Mouse (Mus musculus): ENCODE data around the gene Krt35. TPM values are rescaled to one million over a fixed set of nuclear protein-coding genes. Genes with fewer than 3 reads are reported as not detected.

Gene Krt35
- not detected in 2 replicates for polyA plus RNA-seq (2012; rRNA removed)

DNA sequence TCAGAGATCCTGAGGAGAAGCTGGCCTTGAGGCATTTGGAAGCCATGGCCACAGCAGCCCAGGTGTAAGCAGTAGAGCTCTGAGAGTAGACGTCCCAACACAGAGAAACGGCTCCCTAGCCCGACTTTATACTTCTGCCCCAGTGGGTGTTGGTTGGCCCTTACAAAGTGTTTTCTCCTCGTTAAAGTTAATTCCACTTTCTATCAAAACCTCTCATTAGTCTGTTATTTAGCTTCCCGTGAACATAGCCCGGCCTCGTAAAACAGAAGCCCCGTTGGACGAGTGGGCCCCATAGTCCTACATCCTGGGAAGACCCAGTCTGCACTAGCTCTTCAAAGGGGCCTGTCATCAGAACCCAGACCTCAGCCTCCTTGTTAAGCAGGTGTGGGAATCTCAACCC, at the start of gene Krt35:
Krt35 (minus strand) TSS at position 101 of the 400 bp plus-strand sequence.
- DNase-seq (ENCODE audit: extremely low spot score in 1 of 2, low spot score in 1 of 2): no peak

DNA sequence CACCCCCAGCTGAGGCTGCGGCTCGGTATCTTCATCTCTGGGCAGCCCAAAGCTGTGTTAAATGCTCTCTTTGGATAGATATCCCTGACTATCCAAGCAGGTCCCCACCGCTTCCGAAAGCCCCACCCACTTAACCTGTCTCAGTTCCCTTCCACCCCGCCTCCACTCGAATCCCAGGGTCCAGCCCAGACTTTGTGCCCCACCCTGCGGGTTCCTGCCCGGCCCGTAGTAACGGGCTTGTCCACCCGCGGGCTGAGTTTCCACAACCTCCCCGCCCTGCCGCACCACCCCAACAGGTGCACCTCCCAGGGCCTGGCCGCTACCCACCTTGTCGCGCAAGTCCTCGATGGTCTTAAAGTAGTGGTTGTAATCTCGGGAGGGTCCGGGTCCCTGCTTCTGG, 49.1 kb upstream of the Krt35 start:
- no peak for DNase-seq (ENCODE audit: extremely low spot score in 1 of 2, low spot score in 1 of 2)

DNA sequence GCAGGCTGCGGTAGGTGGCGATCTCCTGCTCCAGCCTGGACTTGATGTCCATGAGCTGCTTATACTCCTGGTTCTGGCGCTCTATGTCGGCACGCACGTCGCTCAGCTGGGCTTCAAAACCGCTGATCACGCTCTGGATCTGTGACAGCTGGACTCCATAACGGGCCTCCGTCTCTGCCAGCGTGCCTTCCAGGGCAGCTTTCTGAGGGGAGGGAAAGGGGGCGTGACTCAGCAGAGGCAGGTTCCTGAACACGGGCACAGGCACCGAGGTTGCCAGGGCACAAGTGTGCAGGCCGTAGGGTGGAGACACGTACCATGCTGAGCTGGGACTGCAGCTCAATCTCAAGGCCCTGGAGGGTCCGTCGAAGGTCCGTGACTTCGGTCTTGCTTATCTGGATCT, 44.9 kb upstream of the Krt35 start:
- DNase-seq (ENCODE audit: extremely low spot score in 1 of 2, low spot score in 1 of 2): no peak

DNA sequence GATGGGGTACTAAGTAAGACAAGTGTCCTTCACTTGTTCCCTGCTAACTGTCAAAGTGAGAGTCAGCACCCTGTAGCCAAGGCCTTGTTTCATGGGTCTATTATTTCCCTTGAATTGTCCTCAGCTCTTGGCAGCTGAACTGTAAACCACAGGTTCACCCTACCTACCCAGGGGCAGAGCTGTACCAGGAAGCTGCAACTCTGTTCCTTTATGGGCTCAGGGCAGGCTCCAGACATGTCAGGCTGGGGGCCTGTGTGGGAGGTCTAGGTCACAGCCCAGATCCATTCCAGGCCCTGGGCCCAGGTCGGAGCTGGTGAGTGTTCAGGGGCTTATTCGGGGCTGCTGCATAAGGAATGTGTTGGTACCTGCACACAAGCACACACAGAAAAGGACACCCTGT, 43.4 kb upstream of the Krt35 start:
- DNase-seq (ENCODE audit: extremely low spot score in 1 of 2, low spot score in 1 of 2): no peak

DNA sequence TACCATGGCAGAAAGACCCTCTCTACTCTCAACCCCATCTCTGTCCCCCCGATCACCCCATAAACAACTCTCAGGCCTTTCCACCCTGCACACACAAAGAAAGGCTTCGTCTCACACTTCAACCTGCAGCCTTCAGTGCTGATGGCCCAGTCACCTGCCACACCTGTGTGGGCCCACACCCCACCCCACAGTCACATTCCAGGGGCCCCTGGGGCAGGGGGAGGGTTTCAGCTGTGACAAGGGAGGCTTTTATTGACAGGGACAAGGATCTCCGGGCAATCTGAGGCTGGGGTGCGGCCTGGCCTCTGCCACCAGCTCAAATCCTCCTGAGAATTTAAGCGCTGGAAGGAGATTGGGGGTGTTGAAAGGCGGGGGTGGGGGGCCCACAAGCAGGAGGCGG, 42.8 kb upstream of the Krt35 start:
- no peak for DNase-seq (ENCODE audit: extremely low spot score in 1 of 2, low spot score in 1 of 2)

DNA sequence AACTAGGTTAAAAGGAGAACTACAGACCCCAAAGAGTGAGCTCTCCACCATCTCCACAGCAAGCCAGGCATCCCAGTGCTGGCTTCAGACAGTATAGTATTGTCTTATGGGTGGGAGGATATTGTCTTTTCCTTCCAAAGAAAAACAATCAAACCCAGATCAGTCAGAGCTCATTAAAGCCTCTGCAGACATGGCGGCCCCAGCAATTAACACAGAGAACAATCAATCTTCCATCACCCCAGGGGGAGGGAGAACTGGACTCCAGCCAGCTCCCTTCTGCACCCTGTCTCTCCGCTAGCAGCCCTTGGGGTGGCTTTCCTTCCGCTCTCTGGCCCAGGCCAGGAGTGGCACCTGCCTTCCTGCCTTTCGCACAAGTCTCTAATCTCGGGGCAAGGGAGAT, 41.7 kb upstream of the Krt35 start:
- DNase-seq (ENCODE audit: extremely low spot score in 1 of 2, low spot score in 1 of 2): no peak

DNA sequence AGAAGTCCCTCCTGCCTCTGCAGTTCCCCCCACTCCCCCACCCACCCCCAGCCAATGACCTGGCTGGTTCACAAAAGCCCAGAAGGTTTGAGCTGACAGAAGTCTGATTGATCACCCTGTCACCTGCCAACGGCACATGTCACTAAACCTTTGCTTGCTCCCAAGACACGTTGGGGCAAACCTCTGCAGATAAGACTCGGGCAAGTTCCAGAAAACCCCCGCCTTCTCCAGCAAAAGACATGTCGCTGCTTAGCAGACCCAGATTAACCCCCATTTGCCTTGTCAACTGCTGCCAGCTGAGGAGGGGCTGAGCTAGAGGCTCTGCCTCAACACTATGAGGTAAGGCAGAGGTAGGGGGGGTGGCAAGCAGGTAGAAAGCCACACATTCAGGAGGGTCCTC, 40.5 kb upstream of the Krt35 start:
- no peak for DNase-seq (ENCODE audit: extremely low spot score in 1 of 2, low spot score in 1 of 2)

DNA sequence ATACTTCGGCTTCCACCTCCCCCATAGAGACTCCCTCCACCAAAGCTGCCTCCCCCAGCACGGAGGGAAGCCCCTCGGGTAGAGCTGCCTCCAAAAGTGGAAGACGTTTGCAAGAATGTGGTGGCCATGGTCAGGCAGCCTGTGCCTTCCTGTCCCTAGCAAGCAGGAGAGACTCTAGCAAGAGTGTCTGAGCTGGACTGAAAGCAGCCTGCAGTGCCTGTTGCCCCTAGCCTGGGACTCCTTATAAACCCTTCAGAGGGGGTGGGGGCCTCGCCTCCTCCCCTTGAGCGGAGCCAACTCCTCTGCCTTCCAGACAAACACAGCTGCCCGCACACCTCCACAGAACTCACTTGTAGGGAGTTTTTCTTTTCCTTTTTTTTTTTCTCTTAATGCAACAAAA, 39.7 kb upstream of the Krt35 start, which contains the start of gene Krt15:
Krt15 (minus strand) TSS at position 198 of the 400 bp plus-strand sequence.
- DNase-seq (ENCODE audit: extremely low spot score in 1 of 2, low spot score in 1 of 2): no peak

DNA sequence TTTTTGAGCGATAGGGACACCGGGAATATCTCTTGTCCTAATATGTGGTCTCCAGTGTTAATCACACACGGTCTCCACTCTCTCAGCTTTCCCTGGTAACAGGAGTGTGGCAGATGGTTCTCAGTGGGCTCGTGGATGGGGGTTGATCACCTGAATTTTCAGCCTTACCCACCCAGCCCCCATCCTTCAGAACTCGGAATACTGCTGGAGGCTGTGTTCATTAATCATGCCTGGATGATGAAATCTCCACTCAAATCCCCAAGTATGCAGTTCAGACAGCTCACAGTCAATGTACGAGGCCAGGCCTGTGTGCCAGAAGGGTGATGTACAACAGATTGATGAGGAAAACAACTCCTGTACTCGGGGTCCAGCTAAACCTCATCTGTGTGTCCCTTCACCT, 28.9 kb upstream of the Krt35 start:
- no peak for DNase-seq (ENCODE audit: extremely low spot score in 1 of 2, low spot score in 1 of 2)

DNA sequence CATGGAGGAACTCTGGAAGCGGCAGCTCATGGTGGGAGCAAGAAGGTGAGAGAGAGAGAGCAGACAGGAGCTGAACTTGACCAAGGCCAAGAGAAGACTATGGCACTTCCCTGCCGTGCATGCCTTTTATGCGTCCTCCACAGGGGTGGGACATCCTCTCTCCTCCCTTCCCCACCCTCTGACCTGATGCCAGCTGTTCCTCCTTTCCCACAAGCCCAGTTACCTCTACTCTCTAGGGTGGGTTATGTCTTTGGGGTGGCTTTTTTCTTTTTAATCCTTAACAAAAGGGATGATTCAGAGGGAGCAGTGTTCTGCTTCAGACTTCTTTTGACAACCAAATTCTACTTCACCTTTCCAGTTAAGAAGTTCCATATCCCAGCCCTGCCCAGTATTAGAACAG, 25.4 kb upstream of the Krt35 start, which contains the start of gene Krt13:
Krt13 (minus strand) TSS at position 101 of the 400 bp plus-strand sequence.
- no peak for DNase-seq (ENCODE audit: extremely low spot score in 1 of 2, low spot score in 1 of 2)

DNA sequence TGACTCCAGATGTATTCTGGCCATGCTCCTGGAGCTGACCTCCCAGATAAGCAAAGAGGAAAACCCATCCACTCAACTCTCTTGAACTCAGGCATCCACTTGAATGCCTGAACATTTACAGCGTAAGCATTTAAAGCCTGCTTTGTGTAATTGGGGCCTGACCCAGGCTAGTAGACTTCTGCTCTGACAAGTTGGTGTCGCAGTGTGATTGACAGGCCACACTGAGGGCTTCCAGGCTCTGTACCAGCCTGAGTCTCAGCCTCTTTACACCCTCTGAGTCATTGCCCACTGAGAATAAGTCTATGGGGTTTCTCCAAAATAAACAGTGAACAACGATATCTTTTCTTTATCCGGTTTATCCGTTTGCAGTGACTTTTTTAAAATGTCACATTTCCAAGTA, 24.3 kb upstream of the Krt35 start:
- DNase-seq (ENCODE audit: extremely low spot score in 1 of 2, low spot score in 1 of 2): no peak

DNA sequence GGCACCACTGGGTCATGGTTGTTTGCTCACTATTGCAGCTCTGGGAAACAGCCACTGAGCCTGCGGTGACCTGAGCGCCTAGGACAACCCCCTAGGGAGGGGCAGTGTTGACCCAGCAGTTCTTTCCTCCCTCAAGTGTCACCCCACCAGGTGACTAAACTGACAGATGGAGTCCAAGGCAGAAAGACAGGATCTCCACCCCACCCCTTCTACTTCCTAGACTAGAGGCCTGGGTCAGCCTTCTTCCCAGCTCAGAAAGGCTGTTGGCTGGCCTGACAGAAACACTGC, 17.6 kb upstream of the Krt35 start:
- DNase-seq (ENCODE audit: extremely low spot score in 1 of 2, low spot score in 1 of 2): no peak

DNA sequence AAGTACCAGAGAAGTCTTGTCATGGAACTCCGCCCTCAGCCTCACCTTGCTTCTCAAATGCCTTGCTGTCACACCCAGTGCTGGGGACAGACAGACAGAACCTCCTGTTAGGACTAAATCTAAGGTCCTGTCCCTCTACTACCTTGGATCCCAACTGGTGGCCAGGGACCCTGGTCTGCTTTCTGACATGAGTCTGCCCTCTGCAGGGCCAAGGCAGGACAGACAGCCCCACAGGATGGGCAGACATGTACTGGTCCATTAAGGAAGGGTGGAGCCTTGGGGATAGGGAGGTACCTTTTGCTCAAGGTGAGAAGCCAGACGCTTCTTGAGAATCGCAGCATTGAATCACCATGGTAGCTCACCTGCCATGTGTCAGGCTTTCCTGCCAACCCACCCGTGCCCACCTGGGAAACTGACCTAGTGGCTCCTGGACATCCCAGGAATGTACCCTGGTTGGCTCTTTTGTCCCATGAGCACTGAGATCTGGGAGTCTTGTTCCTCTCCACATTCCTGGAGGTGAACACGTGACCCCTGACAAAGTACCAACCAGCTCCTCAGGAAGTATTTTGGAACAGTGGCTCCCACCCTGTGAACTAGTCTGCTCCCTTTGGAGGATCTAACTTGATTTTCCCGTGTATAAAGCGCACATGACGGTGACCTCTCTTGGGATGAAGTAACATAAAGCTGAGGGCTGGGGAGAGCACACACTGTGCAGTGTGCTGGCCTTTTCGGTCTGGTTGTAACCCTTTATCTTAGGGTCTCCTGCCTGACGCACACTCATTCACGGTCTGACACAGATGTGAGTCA, 17.1 kb upstream of the Krt35 start:
- no peak for DNase-seq (ENCODE audit: extremely low spot score in 1 of 2, low spot score in 1 of 2)

DNA sequence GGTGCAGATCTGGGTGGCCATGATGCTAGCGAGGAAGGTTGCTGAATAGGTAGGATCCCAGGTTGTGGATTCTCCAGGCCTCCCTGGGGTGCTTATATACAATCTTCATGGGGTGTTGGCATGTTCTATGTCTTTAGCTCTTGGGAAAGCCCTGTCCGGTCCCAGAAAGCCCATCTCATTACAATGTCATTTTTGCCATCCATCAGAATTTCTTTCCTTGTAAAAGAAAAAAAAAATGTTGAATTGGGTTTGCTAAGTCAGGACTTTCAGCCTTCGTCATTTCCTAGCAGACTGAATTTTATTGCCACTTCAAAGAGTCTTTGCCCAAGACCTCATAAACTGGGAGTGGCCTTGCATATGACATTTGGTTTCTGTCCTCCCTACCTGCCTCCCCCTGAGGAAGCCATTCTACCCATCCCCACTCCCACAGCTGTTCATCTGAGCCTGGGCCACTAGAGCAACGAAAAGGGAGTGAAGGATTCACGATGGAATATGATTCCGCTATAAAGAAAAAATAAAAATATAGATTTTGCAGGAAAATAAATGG, 9.6 kb upstream of the Krt35 start, which contains the start of gene Krt36:
Krt36 (minus strand) TSS at position 51 of the 547 bp plus-strand sequence.
- DNase-seq (ENCODE audit: extremely low spot score in 1 of 2, low spot score in 1 of 2): no peak

DNA sequence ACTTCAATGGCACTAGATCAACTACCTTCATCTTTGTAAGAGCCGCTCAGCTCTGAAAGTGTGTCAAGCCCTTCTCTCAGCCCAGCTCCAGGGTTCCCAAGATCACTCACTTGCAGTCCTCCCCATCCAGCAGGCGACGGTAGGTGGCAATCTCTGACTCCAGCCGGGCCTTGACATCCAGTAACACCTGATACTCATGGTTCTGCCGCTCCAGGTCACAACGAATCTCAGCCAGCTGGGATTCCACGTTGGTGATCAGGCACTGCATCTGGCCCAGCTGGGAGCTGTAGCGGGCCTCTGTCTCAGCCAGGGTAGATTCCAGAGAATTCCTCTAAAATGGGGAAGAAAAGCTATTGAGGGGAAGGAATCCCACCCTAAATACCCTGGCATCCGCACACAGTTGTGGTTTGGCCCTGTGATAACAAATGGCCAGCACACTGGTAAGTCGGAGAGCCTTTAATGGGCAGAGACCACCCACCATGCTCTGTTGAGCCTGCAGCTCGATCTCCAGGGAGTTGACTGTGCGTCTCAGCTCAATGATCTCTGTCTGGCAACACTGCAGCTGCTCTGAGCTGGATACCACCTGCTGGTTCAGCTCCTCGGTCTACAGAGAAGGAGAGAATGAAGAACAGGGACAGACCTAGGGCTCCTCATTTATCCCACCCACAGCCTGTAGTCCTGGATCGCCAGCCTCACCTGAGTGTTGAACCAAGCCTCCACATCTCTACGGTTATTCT, 6.8 kb upstream of the Krt35 start:
- DNase-seq (ENCODE audit: extremely low spot score in 1 of 2, low spot score in 1 of 2): no peak

DNA sequence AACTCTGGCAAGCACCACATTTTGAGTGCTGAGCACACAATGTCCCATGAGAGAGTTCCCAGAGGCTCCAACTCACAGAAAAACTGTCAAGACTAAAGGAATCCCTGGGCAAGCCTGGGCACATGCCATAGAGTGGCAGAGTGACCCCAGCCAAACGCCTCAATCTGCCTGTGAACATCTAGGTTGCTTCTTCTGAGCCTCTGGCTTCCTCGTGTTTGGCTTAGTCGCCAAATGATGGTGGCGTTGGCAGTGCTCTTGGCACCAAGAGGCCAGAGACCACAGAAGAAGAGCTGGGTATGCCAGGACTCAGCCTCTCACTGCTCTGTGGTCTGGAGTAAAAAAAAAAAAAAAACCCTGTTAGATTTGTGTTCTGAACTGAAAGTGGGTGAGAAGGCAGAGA, 4.3 kb upstream of the Krt35 start:
- no peak for DNase-seq (ENCODE audit: extremely low spot score in 1 of 2, low spot score in 1 of 2)

DNA sequence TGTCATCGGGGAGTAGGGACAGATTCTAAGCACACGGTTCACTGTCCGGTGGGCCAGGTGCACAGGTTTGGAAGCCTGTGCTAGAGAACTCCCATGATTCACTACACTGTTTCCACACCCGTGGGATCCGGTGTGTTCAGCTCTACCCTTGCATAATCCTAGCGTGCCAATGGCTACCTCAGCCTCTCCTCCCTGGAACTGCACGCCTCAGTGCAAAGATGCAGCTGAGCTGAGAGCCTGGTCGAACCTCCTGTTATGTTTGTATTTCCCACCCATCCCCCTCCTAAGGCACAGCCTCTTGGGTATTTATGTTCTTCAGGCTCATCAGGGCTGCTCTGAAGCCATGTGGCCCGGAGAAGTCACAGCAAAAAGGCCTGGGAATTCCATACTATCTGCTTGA, 1.8 kb upstream of the Krt35 start:
- DNase-seq (ENCODE audit: extremely low spot score in 1 of 2, low spot score in 1 of 2): no peak

DNA sequence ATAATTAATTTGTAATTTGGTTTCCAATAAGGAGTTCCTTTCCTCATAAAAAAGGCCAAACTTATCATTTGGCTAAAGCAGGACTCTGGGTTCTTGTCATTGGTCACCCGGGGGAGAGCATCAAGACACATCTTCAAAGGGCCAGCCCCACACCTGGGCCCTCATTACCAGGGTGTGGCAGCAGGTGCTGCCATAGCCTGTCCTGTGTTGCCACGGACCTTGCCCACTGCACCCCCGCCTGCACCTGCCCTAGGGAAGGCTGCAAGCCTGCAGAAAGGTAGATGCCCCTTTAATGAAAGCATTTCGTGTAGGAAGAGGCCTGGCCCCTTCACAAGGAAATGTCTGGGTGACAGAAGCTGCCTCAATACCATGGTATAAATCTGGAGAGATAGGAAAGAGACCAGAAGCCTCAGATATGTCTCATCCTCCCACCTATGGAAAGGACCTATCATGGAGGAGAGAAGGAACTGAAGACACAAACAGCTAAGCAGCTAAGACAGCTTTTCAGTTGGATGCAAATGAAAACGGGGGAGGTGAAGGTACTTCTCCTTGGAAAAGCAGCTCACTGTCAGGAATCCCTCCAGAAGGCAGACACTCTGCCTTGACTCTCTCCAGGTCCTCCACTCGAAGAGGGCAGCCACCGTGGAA, 7.5 kb downstream of the Krt35 start:
- peak; percentile 6 to 22 for DNase-seq (ENCODE audit: extremely low spot score in 1 of 2, low spot score in 1 of 2)

DNA sequence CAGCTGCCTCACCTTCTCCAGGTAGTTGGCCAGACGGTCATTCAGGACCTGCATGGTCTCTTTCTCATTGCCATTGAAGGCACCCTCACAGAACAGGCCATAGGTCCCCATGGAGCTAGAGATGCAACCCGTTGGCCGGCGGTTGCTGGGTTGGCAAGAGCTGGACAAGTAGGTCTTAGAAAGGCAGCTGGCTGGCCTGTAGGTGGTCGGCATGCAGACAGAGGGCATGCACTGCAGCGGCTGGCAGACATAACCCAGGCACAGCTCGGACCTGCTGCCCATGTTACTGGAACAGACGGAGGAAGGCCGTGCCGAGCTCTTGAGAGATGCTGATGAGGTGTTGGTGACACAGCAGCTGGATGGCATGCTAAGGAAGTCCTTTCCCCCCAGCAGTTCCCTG, 8.2 kb downstream of the Krt35 start, which contains the start of gene Krt32:
Krt32 (minus strand) TSS at position 366 of the 400 bp plus-strand sequence.
- no peak for DNase-seq (ENCODE audit: extremely low spot score in 1 of 2, low spot score in 1 of 2)

DNA sequence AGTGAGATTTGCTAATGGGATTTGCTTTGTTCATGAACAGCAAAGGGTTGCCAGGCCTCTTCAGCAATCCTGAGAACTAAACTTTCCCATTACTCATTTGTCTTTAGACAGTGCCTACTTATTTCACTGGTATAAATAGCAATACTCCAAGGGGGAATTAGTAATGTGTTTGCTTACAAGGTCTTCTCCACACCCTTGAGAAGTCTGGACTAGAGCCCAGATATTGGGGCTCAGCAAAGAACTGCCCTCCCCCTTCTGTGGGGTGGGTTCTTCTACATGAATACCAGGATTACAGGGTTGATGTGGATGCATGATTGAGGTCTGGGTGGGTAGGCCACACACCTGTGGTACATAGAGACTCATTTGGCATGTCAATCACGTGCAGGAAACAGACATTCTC, 22.2 kb downstream of the Krt35 start:
- DNase-seq (ENCODE audit: extremely low spot score in 1 of 2, low spot score in 1 of 2): no peak
